Mouse (Mus musculus) kidney, postnatal 0 days (tissue): ENCODE measurements around the gene Vps35l. TPM values are rescaled to one million over a fixed set of nuclear protein-coding genes. Genes with fewer than 3 reads are reported as not detected.

ENCODE experiments used
- ATAC-seq: fragments of 200-750 bp; cut with Nextera tagmentation; replicated peaks from 2 replicates; pipeline ENCODE4 v1.8.0; 2017; ENCODE audit warnings: low read depth, moderate number of reproducible peaks, moderate TSS enrichment, moderate library complexity; ENCODE audit not compliant: low FRiP score
- DNase-seq: peaks from one replicate; pipeline ENCODE4 v3.0.0-alpha.2; 2016; ENCODE audit warnings: low spot score
- H3K27ac ChIP-seq: fragments of 300-500 bp; sonication (generic); 2 replicates; pipeline ENCODE4 v1.5.1; 2014; ENCODE audit warnings: mild to moderate bottlenecking
- H3K27me3 ChIP-seq: fragments of 300-500 bp; sonication (generic); 2 replicates; pipeline ENCODE4 v1.6.1; 2014; ENCODE audit warnings: low read length, mixed read lengths; ENCODE audit not compliant: insufficient read depth
- H3K36me3 ChIP-seq: fragments of 300-500 bp; sonication (generic); 2 replicates; pipeline ENCODE4 v1.6.1; 2014; ENCODE audit warnings: low read length, mixed read lengths; ENCODE audit not compliant: insufficient read depth
- H3K4me1 ChIP-seq: fragments of 300-500 bp; sonication (generic); replicated peaks from 2 replicates; pipeline ENCODE4 v1.6.1; 2014; ENCODE audit warnings: antibody characterized with exemption, low read length, mixed read lengths; ENCODE audit not compliant: insufficient read depth
- H3K4me2 ChIP-seq: fragments of 300-500 bp; sonication (generic); 2 replicates; pipeline ENCODE4 v1.6.1; 2014; ENCODE audit warnings: mild to moderate bottlenecking, low read length, moderate library complexity, mixed read lengths
- H3K4me3 ChIP-seq: fragments of 300-500 bp; sonication (generic); replicated peaks from 2 replicates; pipeline ENCODE4 v1.5.1; 2014; ENCODE audit warnings: low read depth, low read length
- H3K9ac ChIP-seq: fragments of 300-500 bp; sonication (generic); 2 replicates; pipeline ENCODE4 v1.6.1; 2014; ENCODE audit warnings: low read depth, low read length
- H3K9me3 ChIP-seq: fragments of 300-500 bp; sonication (generic); replicated peaks from 2 replicates; pipeline ENCODE4 v1.6.1; 2016; ENCODE audit warnings: low read length, inconsistent platforms, mixed read lengths
- CTCF ChIP-seq: IDR thresholded peaks from 2 replicates; pipeline ENCODE4 v1.5.1; 2016; ENCODE audit warnings: antibody characterized with exemption, low read depth, mild to moderate bottlenecking, moderate library complexity
- WGBS: fragments of 180-500 bp; shearing (Covaris S2); extraction: QIAGEN DNeasy Blood & Tissue Kit; methylation state at CpG from one replicate; pipeline ENCODE4 v1.1.7; 2014; 5-methylcytosine and 5-hydroxymethylcytosine counted together
- polyA plus RNA-seq: library from polyadenylated mRNA; unstranded; fragments of >200 nt; fragmentation: Nextera tagmentation; extraction: Ambion mirVana; gene quantifications from 2 replicates; pipeline ENCODE4 v1.2.1, GENCODE M21; 2015

Gene Vps35l
- polyA plus RNA-seq, 1 experiment from 2014 or later, result 59.0 TPM

DNA sequence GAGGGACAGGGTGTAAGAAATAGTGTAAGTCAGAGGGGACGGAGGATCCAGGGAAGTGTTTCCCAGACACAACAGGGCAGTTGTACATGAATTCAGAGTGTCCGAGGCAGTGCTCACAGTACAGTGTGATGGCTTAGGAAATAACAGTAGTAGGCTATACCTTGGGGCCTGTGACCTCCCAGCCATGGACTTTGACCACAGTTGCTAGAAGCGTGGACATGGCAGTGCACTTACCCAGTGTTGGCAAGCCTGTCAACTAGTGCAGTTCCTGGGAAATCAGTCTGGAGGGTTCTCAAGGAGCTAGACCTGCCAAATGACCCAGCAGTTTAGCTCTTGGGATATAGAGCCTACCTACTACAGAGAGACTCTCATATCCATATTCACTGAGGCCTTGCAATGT is 76.2 kb downstream of the Vps35l start:
- 0 out of 2 replicates have a peak, but pooled peaks cover 33% of the 10 kb centered on the region for H3K36me3 ChIP-seq
- 91% methylated on average over 3 of the region's 3 CpGs for WGBS
- no peak for TF ChIP-seq CTCF

DNA sequence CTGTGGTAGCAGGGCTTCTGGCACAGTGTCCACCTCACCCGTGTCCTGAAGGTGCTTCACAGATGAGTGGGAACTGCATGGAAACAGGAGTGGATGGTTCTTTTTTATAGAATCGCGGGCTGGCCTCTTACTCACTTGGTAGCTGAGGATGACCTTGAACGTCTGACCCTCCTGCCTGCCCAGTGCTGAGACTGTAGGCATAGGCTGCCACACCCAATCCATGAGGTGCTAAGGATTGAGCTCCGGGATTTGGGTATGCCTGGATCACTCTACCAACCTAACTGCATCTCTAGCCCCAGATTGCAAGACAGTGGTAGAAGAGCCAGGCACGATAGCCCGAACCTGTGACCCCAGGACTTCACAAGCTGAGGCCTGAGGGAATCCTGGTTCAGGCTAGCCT is 77.7 kb downstream of the Vps35l start:
- H3K27ac ChIP-seq, result no peak overlapping the region
- TF ChIP-seq CTCF, result no peak
- no peaks in the 10 kb centered on the region for H3K4me1 ChIP-seq
- 0 out of 2 replicates have a peak, but pooled peaks cover 28% of the 10 kb centered on the region for H3K36me3 ChIP-seq
- 0 out of 2 replicates have a peak, but pooled peaks have one; percentile 25 for ATAC-seq
- no peak overlapping the region for H3K4me3 ChIP-seq
- WGBS, result 83% methylated on average over 7 of the region's 7 CpGs
- no peak for DNase-seq
- H3K9ac ChIP-seq, result no peak overlapping the region
- no peaks in the 10 kb centered on the region for H3K9me3 ChIP-seq
- H3K27me3 ChIP-seq, result no peaks in the 10 kb centered on the region
- H3K4me2 ChIP-seq, result no peak overlapping the region

More for the DNA sequence above, 76.2 kb downstream of the Vps35l start:
- Histone ChIP-seq H3K4me3 (no peak overlapping the region), H3K4me1 (no peaks in the 10 kb centered on the region), H3K9ac (no peak overlapping the region), H3K27me3 (no peaks in the 10 kb centered on the region), H3K27ac (no peak overlapping the region), H3K4me2 (no peak overlapping the region), H3K9me3 (no peaks in the 10 kb centered on the region)
- DNase-seq (no peak), ATAC-seq (no peak)

DNA sequence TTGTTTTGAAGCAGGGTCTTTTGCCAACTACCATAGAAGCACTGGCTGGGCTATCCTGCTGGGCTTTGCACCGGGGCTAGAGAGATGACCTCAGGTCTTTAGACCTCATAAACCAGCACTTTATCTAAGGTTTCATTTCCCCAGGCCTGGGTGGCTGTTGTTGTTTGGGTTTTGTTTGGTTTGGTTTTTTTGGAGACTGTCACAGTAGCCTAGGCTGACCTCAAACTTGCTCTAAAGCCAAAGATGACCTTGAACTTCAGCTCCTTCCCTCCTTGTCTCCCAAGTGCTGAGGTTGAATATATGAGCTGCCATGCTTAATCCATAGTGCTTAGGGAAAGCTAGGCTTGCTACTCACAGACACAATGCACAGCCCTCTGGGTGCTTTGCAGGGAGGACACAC is 79.6 kb downstream of the Vps35l start:
- ATAC-seq (no peak), DNase-seq (no peak)
- H3K9ac ChIP-seq, result no peak overlapping the region
- H3K4me3 ChIP-seq, result no peak overlapping the region
- H3K36me3 ChIP-seq, result 0 out of 2 replicates have a peak, but pooled peaks cover 18% of the 10 kb centered on the region
- H3K27ac ChIP-seq, result no peak overlapping the region
- no peak overlapping the region for H3K4me2 ChIP-seq
- 46% methylated on average over 1 of the region's 1 CpGs for WGBS
- H3K27me3 ChIP-seq, result no peaks in the 10 kb centered on the region
- no peaks in the 10 kb centered on the region for H3K9me3 ChIP-seq
- H3K4me1 ChIP-seq, result no peaks in the 10 kb centered on the region
- no peak for TF ChIP-seq CTCF

DNA sequence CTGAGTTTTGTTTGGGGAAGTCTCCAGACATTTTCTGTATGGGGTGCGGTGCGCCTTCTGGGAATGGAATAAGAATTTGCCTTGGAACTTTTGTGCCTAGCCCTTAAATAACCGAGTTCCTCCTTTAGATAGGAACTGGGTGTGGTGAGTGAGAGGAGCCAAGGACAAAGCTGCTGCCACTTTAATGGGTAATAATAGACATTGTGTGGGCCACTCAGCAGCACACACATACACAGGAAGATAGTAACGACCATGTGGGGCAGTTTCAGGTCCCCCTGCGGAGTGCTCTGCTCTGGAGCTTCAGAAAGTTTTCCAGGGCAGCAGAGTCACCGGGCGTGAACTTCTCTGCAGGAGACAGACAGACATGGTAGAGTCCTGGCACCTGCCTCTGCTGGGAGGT is 81.3 kb downstream of the Vps35l start:
- H3K27ac ChIP-seq, result no peak overlapping the region
- no peak for TF ChIP-seq CTCF
- no peaks in the 10 kb centered on the region for H3K9me3 ChIP-seq
- DNase-seq (no peak), ATAC-seq (no peak)
- no peak overlapping the region for H3K9ac ChIP-seq
- H3K4me2 ChIP-seq, result no peak overlapping the region
- no peaks in the 10 kb centered on the region for H3K27me3 ChIP-seq
- 62% methylated on average over 7 of the region's 7 CpGs for WGBS
- no peak overlapping the region for H3K4me3 ChIP-seq
- 0 out of 2 replicates have a peak, but pooled peaks cover 22% of the 10 kb centered on the region for H3K36me3 ChIP-seq
- H3K4me1 ChIP-seq, result no peaks in the 10 kb centered on the region

DNA sequence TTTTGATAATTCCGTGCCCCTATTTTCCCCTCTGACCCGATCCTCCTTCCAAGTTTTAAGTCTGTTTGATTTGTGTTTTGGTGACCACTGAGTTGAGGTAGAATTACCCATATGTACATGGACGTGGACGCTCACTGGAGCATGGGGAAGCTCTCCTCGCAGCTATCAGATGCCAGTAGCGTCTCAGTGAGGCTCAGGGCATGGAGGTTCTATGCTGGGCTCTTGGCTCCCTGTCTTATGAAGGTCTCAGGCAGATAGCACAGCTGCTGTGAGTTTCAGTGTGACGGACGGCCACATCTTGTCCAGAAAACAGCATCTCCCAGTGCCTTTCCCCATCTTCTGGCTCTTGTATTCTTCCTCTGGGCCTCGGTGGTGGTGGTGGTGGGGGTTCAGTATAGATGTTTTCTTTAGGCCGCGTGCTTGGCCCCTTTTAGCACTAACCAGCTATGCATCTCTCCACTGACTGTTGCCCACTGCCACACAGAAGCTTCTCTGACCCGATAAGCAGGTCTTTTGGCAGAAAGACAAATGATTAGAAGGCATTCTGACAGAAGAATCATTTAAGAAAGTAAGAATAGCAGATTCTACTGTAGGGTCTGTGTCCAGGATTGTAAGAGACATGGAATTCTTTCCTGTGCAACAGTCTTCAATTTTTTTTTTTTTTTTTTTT is 82.0 kb downstream of the Vps35l start:
- H3K27me3 ChIP-seq, result no peaks in the 10 kb centered on the region
- no peak overlapping the region for H3K4me2 ChIP-seq
- no peak overlapping the region for H3K9ac ChIP-seq
- 0 out of 2 replicates have a peak, but pooled peaks cover 28% of the 10 kb centered on the region for H3K36me3 ChIP-seq
- no peak overlapping the region for H3K27ac ChIP-seq
- no peak overlapping the region for H3K4me3 ChIP-seq
- TF ChIP-seq CTCF, result no peak
- H3K4me1 ChIP-seq, result no peaks in the 10 kb centered on the region
- 74% methylated on average over 12 of the region's 12 CpGs for WGBS
- H3K9me3 ChIP-seq, result no peaks in the 10 kb centered on the region
- DNase-seq (no peak), ATAC-seq (no peak)

DNA sequence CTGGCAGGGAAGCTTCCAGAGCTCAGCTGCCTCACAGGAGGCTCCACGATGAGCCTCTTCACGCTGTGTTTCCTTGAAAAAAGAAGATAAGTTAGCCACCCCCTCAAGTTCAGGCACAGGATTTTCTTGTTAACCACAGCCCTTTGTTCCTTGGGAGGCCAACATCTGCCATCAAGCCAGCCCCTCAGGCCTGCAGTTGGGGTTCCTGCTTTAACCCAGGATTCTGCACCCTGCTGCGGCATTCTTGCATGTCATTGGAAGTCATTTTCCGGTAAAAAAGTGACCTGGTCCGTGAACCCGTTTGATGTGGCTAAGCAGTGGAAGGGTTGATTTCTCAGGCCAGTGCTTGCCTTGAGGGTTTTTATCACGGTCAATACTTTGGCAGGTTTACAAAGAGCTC is 84.4 kb downstream of the Vps35l start:
- no peak overlapping the region for H3K4me3 ChIP-seq
- H3K4me1 ChIP-seq, result no peaks in the 10 kb centered on the region
- no peak overlapping the region for H3K4me2 ChIP-seq
- no peak overlapping the region for H3K9ac ChIP-seq
- TF ChIP-seq CTCF, result no peak
- WGBS, result 51% methylated on average over 7 of the region's 7 CpGs
- DNase-seq (no peak), ATAC-seq (no peak)
- peak overlapping the region; percentile 66 for H3K27ac ChIP-seq
- no peaks in the 10 kb centered on the region for H3K27me3 ChIP-seq
- H3K9me3 ChIP-seq, result no peaks in the 10 kb centered on the region
- H3K36me3 ChIP-seq, result 0 out of 2 replicates have a peak, but pooled peaks cover 17% of the 10 kb centered on the region
